Mouse (Mus musculus): Measurements from ENCODE around the gene Capn7.

DNA sequence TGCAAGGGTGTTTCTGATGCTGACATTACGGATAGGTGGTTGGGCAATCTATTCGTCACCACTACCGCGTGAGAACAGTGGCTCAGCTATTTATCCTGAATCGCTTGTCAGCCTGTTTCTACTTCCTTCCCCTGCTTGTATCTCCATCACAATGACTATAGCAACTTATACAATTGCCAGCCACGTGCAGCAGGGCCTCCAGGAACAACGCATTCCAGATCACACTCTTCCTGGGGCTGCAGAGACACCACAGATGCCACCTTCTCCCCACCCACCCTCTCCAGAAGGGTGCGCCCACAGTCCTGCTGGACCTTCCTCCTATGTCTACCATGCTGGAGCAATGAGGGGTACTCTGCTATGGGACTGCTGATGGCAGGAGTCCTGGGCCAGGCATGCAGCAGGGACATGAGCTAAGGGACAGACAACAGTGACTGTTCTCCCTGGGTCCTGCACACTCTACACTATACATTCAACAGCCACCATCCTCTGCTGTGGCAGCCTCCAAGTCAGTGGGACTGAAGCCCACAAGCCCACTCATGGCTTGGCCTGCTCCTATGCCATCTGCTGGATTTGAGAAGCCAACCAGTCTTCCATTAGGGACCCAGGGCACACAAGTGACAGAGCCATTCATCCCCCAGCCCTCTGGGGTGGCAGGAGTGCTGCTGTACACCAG is 56.6 kb downstream of the Capn7 start:
- no peak for TF ChIP-seq CTCF (IDR thresholded peaks at IDR 0.05; ENCODE audit: low read depth, low read length)
- TF ChIP-seq POLR2A (IDR thresholded peaks at IDR 0.05; ENCODE audit: insufficient read depth, low read length) = no peak
